Mouse (Mus musculus) C3H10T1/2 (cell line): Measurements from ENCODE around the gene Zbtb16. TPM values are rescaled to one million over a fixed set of nuclear protein-coding genes. Genes with fewer than 3 reads are reported as not detected.

Experiments used
- polyA plus RNA-seq, 2 experiments: library from polyadenylated mRNA; unstranded; fragments of >200 nt; fragmentation: generic; extraction: Trizol; gene quantifications; one replicate each; pipeline ENCODE4 v1.2.1; 2012; ENCODE audit warnings: missing spikeins in 2 of 2

The Zbtb16 gene
- under 1 TPM in 1 of 2 experiments, not detected in 1; 0.02 TPM for polyA plus RNA-seq

DNA sequence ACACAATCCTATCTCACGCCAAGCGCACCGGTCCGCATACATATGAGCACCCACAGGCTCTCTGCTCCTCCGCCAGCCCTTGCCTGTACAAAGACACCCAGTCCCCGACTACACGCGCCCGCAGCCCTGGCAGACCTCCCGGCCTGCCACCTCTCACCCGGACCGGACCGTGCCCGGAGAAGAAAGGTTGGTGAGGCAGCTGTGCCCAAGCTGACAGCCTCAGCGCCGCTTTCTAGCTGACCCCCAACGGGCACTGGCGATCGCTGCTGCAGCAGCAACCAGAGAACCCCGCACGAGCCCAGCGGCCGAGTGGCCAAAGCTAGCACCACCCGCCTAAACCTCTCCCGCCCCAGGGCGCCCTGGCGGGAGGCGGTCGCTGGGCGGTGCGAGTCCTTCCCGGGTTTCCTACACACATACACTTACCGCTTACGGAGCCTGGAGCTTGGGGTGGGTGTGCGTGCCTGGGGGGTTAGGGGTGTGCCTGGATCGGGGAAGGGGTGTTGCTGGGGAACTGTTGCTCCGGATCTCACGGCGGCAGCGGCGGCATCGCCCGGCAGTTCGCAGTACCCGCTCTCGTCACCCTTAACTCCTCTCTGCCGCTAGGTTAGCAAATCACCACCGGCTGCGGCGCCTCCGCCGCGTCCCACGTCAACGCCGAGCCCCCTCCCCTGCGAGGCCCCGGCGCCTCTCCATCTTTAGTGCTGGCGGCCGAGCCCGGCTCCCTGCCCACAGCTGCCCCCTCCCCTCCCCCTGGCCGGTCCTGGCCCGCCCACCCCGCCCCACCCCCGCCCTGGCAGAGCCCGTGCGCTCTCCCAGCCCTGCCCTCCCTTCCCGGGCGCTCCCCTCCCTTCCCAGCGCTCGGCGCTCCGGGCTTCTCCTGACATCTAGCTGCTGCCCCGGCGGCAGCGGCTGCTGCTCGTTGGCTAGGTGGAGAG, at the start of gene Zbtb16:
Zbtb16 (minus strand) TSS at position 592 of the 935 bp plus-strand sequence.

DNA sequence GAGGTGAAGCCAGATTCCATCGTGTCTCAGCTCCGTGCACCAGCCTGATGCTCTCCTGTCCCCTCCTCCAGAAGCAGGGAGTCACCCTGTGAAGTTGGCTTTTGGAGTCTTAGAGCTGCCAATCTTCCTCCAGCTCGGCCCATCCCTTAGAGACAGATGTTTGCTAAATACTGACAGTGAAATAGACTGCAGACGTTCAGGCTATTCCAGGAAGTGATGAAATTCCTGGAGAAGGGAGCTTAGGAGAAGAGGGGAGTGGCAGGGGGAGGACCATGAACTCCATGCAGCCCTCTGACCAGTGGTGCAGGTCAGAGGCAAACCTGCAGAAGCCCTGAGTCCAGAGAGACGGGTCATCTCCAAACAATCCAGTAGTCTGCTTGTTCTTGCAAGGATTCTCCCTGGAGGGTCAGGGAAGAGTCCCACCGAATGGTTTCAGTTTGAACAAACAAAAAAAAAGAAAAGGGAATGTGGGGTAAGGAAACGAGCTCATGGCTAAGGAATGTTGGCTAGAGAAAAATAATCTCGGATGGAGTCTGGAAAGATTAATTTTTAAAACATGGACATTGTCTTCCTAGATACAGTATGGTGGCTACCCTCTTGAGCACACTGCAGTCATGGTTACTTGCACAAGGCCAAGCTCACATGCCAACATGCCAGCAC, 231.0 kb downstream of the Zbtb16 start, which contains the start of gene Nnmt:
Nnmt (minus strand) TSS at position 215 of the 660 bp plus-strand sequence.

Other genes with a start within 250 kb of the Zbtb16 start
- gene Nnmt, start 231.1 kb downstream of the Zbtb16 start, polyA plus RNA-seq: under 1 TPM in 1 of 2 experiments, not detected in 1; 0.05 TPM
- not detected for gene Htr3a, start 74.9 kb upstream of the Zbtb16 start, polyA plus RNA-seq
- gene Htr3b, start 128.8 kb upstream of the Zbtb16 start, polyA plus RNA-seq: not detected
- 1 to 10 TPM in 1 of 2 experiments, under 1 TPM in 1; 0.94 to 7.0 TPM for gene Usp28, start 149.2 kb upstream of the Zbtb16 start, polyA plus RNA-seq
- gene Zw10, start 219.4 kb upstream of the Zbtb16 start, polyA plus RNA-seq: 1 to 10 TPM; 3.7 to 8.5 TPM
- under 1 TPM in 1 of 2 experiments, not detected in 1; 0.02 TPM for gene Tmprss5, start 245.0 kb upstream of the Zbtb16 start, polyA plus RNA-seq